Mouse (Mus musculus) left cerebral cortex, adult 9 months (tissue): ENCODE measurements around the gene Fntb.

Experiments used
- DNase-seq, 2 experiments: peaks; one replicate each; pipeline ENCODE4 v3.0.0; 2022; ENCODE audit warnings: low spot score in 2 of 2

Gene Fntb

DNA sequence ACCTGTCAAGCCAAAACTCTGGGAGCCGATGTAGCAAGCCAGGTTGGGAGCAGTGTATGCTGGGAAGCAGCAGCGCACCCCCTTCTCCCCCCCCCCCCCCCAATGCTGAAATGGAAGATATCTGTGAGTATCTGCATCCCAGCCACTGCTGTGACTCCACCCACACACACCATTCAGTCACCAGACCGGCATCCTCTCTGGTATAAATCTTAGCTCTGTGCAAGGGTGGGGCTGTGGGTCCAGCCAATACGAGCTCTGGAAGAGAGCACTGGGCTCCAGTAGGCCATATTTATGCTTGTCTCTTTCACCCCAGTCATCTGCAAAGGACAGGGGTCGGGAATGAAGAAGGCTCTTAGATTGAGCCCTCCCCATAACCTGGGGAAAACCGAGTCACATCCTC lies 155.0 kb downstream of the Fntb start:
- DNase-seq, result no peak

DNA sequence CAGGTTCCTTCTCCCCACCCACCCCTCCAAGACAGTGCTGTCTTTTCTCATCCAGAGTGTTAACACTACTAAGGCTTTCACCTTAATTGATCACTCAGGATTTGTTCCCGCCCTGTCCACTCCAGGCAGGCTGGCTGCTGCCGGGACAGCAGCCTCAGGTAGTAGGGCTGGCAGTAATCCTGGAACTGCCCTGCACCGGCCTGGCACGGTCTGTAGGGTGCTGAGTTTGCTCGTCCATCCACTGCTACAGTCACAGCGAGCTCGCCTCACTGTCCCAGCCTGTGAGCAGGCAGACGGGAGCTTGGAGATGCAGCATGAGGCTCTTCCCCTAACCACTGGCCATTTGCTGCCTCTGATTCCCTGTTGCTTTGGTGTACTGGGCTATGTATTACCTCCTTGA lies 155.6 kb downstream of the Fntb start:
- DNase-seq, result no peak

DNA sequence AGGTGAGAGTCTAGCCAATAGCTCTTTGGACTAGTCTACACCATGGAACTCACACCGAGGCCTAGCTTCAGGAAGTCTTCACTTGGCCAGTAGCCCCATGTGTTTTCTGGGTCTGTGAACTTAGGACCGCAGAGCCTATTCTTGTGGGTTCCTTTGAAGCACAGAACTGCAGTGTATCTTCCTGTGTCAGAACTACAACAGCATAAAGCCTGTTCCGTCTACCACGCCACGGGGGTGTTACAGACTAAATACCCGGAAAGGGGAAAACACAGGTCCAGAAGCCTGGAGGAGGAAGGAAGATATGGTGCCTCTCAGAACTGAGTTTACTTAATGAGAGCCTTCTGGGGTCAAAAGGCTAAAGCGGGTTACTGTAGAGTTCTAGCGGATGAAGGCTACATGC lies 157.7 kb downstream of the Fntb start:
- no peak for DNase-seq

DNA sequence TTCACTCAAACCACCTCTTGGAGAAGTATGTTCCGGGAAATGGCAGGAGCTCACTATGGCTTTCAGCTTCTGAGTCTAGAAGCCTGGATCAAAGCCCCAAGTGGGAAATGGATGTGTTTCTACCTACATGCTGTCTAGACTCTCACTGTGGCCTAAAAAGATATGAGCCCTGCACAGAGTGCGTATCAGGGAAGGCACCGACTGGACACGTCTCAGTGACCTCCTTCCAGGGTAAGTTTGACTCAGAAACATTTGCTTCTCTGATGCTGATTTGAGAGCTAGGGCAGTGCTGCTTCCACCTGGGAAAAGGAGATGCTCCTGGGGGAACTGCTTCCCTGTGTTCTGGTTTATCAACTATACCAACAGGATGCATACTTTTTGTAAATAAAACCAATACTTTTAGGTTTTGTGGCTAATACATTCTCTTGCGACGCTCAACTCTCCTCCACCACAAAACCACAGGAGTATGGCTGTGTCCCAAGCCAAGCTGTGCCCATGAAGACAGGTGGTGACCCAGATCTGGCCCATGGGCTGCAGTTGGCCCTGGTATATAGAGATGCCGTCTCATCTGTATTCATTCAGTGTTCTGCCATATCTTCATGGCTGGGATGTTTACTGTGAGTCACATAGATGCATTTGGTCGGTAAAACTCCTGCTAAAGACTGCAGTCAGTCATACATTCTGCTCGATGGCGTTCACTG lies 159.7 kb downstream of the Fntb start:
- DNase-seq, result no peak

DNA sequence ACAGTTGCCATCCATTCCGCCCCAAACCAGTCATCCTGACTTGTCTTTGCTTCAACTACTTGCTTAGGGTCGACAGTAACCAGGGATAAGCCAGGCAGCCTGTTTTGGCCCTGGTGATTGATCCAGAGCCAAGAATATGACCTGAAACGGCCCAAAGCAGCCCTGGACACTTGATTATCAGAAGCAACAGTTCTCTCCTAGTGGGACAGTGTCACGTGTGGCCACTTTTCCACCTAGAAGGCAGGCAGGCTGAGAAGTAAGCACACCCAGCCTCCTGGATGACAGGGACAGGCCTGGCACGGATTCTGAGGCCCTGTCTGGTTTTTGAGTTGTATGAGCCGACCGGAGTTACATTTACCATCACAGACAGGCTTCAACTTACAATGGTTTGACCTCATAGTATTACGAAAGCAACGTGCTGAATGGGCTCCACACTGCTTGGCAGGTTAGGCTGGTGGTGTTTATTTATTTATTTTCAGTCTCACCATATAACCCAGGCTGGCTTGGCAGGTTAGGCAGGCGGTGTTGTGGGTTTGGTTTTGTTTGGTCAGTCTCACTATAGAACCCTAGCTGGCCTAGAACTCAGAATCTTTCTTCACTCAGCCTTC lies 161.1 kb downstream of the Fntb start:
- DNase-seq, result no peak

DNA sequence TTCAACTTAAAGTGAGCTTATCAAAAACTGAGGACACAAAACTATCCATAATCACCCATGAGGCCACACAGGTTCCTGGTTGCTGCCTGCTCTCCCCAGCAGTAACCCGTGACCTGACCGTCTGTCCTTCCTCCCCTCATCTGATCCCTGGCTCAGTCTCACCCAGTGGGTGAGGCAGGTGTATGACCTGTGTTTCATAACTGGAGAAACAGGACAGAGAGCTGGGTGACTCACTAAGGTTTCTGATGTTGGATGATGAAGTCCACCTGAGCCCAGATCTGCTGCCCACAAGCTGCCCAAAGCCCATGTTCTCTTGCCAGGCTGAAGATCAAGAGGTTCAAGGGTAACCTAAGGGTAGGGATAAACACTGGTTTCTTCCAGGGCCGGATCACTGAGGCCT lies 161.6 kb downstream of the Fntb start:
- DNase-seq, result no peak

DNA sequence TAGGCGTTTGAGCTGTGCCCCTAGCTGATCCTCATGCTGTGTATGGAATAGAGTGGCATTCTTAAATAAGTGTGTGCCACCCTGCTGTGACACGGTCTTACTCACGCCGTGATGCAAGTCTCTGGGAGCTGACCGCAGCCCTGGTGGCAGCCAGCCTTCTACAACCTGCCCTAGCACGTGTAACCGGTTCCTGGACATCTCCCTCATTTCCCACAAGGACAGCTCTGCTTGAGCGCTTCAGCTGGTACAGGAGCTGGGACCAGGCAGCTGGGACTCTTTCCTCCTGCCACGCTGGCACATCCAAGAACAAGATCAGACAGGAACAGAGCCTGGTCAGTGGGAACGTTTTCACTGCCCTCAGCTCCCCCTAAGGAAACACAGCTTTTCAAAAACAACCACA lies 162.2 kb downstream of the Fntb start:
- no peak for DNase-seq

DNA sequence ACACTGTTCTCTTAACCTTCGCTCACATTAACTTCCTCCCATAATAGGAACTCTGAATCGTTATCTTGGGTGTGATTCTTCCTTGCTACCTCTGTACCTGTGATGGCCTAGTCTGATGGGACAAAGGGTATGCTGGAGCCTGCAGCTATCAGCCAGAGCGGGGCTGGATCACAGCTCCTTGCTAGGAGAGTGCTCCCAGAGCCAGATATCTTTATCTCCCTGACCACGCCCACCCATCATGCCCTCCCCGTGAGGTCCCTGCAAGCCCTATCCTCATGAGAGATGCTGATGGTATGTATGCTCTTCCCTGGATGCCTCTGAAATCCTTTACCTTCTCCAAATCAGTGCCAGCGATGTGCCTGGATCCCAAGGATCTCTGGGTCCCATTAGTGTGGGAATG lies 164.8 kb downstream of the Fntb start:
- no peak for DNase-seq

DNA sequence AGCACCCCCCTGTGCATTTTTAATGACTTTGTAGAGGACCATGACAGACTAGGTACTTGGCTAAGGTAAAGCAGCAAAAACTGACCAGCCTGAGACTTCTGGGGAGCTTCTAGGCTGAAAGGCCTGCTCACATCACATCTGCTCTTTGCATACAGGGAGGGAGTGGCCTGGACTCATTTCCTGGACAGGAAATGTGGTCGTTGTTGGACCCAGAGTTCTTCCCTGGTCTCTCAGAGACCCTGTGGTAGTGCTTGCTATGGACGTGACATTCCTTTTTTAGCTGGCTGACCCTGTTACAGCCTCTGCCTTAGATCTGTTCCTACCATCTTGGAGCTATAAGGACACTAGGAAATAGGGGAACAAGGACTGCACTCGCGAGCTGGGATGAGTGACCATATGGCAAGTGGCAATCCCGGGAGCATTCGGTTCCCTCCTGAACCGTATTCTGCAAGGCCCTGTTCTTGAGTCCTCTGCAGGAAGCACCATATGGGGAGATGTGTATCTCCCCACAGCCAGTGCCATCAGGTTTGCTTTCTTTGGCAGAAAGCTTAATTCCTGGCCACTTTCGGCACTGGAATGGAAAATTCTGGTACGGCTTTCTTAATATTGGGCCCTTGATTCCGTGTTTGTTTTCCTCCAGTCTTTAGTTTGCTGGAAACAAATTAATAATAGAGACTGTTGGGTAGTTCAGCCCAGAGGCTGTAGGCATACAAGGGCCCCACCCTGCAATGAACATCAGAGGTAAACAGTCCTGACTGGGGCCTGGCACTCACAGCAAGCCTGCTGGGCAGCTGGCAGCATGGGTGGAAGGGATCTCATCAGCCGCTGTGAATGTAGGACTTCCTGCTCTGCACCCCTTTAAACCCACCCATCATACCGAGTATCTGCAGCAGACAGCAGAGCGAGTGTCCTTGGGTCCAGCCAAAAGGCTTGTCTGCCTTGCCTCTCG lies 166.6 kb downstream of the Fntb start:
- DNase-seq, result no peak

DNA sequence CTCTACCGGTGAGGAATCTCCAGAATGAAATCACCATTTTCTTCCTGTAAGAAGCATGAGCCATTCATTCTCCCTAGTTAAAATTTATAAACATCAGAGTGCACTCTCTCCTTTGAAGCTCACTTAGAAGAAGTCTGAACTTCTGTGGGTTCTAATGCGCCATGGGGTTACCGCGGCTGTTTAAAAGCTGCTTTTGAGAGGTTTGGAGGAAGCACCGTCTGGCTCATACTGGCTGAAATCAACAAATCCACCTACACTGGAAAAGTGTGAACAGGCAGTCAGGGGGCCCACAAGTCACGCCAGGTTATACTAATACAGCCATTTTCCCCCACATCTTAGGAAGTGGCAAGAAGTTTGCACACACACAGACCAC lies 167.3 kb downstream of the Fntb start:
- DNase-seq, result no peak

DNA sequence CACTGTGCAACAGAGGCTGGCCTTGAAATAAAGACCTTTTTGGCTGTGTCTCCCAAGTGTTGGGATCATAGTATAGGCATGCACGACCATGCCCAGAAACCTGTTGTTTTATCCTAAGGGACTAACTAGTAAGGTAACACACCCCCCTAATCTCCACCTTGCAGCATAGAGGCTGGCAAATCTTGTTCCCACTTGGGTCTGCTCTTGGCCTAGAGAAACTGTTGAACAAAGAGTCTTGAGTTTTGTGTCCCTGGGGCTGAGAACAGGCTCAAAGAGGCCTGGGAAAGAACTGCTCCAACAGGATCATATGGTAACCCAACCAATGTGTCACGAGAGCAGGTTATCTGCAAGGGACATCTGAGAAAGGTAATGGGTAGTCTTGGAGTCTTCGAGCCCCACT lies 169.0 kb downstream of the Fntb start:
- no peak for DNase-seq

DNA sequence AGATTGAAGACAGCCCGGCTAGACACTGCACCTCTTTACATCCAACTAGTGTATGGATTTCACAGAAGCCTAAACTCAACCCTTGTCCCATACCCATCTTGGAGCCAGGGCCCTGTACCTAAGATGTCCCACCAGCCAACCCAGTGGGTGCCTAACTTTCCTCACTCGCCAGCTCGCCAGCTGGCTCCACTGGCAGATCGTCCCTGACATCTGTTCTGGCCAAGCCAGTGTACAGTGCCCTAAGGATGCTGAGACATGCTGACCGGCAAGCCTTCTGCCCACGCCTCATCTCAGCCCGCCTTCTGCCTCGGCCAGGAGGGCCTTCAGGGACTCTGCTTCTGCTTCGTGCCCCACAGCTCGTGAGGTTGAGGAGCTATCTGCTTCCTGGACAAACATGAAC lies 170.8 kb downstream of the Fntb start:
- no peak for DNase-seq

DNA sequence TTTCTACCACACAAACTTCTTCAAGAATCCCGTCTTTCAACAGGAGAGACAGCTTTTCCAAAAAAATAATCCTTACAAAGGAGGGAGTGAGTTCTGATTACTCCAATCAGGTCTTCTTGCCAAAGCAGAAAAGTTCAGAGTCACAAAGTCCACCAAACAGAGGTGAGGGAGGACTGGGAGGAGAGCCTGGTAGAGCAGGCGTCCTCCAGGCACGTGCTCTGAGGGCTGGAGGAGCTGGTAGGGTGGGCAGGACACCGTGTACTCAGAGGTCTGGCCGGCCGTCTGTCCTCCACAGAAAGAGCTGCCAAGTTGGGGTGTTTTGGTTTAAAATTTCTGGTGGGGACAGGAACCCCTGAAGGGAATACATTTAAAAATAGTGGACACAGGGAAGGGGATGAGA lies 172.6 kb downstream of the Fntb start:
- no peak for DNase-seq

DNA sequence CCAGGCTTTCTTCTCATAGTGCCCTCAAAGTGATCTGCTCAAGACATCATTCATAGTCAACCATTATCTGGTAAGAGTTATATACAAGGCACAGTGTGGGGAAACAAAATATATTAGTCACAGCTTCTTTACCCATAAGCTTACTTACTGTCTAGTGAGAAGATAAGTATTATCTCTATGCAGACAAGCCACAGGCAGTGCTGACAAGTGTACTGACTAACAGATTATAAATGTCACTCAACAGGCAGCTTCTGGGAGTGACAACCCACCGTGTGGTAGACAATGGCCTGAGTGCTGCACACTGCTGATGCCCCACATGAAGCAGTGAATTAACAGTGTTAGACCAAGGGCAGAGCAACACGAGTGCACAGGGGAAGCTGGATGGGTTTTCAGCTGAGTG lies 176.1 kb downstream of the Fntb start:
- no peak for DNase-seq

DNA sequence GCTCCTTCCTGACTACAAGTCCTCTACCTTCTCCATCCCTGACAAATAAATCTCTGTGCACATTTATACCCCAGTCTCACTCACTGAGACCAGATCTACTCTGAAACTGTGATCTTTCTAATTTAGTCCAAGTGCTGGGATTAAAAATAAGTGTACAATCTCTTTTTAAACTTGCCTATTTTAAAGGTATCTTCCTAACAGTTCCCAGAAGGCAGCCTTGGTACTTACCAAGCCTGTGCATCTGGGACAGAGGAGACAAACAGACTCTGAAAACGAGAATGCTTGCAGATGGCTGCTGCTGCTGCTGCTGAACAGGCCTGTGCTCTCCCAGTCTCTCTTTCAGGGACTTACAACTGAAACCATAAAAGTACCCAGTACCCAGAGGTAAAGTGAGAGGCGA lies 177.1 kb downstream of the Fntb start:
- DNase-seq, result no peak

DNA sequence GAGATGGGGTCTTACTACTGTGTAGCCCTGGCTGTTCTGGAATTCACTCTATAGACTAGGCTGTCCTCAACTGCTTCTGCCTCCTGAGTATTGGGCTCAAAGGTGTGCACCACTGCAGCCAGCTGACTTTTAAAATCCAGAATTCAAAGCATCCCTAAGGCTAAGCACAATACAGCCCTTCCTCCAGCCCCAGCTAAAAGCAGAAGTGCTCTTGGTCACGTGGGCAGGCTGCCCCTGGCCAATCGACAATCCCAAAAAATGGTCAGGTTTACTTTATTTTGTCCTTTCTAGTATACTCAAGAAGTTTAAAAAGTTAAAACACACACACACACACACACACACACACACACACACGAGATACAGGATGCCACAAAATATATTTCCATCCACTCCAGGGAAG lies 177.7 kb downstream of the Fntb start:
- no peak for DNase-seq

DNA sequence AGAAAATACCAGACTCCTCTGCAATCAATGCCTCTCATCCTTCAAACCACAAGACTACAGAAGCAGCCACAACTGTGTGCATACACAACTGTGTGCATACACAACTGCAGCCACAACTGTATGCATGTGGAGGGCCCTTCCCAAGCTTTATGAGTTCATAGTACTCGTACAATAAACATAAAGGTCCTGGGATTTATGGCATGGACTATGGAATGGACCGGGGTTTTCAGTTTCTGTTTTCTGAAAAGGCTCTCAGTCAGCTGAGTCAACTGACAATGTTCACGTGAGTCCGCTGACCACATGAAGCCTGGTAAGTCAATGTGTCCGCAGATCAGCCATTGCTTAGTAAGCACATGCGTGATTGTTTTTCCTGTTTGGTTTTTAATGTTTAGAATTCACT lies 178.1 kb downstream of the Fntb start:
- no peak for DNase-seq

DNA sequence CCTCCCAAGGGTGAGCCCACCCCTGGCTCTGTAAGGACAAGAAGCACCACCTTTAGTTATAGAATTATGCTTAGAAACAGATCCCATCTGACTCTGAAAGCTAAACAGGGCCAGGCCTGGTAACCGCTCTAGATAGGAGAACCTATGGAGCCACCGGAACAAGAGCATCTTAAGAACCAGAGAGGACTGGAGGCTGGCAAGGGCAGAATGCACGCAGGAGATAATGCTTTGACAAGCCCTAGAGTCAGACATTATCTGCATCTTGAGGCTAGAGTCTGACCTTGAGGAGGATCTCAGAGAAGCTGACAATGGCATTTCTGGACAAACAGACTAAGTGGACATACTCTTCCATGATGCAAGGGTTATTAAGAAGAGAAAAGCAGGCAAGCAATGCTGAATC lies 182.1 kb downstream of the Fntb start:
- DNase-seq, result no peak

DNA sequence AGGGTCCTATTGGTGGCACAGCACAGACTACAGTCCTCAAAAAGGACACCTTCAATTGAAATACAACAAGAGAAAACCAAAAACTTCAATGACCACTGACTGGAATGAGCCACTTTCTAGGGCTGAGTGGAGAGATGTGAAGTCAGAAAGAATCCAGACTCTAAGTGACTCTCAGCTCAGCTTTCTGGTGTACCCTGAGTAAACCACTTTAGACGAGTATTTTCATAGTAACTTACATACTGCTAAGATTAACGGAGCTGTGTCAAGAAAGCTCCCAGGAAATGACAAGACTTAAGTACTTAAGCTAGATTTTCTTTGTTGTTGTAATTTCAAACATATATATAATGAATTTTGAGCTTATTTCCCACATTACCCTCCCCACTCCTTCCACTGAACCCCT lies 182.8 kb downstream of the Fntb start:
- DNase-seq, result no peak

DNA sequence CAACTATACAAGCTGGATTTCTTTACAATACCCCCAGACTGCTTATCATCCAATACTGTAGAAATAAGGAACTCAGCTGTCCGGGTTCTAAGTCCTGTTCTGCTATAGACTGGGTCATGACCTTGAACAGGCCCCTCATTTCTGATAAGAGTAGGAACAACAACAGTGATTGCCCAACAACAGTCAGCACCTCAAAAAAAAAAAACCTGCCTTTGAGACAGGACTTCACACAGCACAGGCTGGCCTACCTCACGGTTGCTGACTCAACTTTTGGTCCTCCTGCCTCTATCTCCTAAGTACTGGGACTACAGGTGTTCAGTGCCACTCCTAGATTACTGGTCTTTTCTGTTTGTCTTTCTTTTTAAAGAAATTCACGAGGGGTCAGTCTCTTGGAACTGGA lies 183.4 kb downstream of the Fntb start:
- DNase-seq, result no peak

DNA sequence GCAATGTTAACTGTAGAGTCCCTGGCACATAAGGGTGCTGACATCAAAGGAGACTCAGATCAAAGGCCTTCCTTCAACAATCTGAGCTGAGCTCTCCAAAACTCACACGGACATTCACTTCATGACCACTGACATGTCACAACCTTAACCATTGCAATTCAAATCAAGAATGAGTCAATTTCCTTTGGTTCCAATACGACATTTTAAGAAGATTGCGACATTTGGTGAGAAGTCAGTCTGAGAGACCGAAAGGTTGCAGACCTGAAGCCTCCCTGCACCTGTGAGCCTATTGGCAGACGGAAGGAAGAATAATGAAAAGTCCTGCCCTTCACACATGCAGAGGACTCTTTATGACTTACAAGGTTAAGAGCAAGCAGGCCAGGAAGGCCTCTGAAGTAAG lies 184.9 kb downstream of the Fntb start:
- DNase-seq, result no peak

DNA sequence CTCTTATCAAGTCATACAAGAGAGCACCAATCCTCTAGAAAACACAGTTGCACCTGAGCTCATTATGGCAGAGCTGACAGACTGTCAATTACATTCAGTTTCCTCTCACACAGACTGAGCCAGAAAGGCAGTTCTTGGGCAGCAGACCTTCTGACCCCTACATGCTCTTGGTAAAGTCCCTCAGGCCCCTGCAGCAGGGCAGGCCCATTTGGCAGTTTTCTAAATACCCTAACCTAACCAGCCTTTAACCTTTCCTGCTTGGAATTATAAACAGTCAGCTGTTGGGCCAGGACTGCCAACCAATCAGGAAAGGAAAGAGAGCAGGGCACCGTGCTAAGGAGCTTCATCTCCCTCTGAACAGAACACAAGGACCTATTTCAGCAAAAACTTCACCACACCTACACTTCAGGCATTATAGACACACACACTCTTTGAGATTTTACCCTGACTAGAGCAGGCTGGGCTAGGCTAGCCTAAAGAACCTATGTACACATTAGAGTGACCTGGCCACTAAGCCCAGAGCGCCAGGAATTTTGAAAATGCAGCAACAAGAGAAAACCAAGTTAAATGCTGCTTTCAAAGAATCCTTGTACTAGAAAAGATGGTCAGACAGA lies 188.5 kb downstream of the Fntb start:
- DNase-seq, result no peak
